Comparison of ENCODE assay signal across 20 mouse cellular contexts in genomic region chr11:90424334-90425206, GRCm38 (mm10). TPM values are rescaled to one million over a fixed set of nuclear protein-coding genes. Genes with fewer than 3 reads are reported as not detected.
DNase-seq lines count a peak whose midpoint lies in the region; ATAC-seq and TF ChIP-seq lines count a peak whose summit lies in the region.
"Had no signal": no experiment of that assay in that cellular context is flagged by ENCODE, and none has a peak within 500 bp of the region (broad histone marks: within the 10 kb centered on the region; RNA-seq: fewer than 3 reads in every experiment).

No protein-coding gene starts in this region.

- peak overlapping the region; percentile 85 for H3K27ac ChIP-seq in embryonic facial prominence, embryonic 12.5 days
- H3K27ac ChIP-seq in limb, embryonic 14.5 days (replicated peaks; ENCODE audit: low read depth, low read length) = no peak overlapping the region; the same call in 1 of the 2 replicates
- H3K27ac ChIP-seq: gastrocnemius, adult 2 months; heart, embryonic 15.5 days; limb, embryonic 15.5 days; stomach, embryonic 15.5 days had no signal

- DNase-seq in embryo, embryonic 10.5 days (ENCODE audit: low spot score) = peak; percentile 51
- DNase-seq in limb, embryonic 14.5 days (ENCODE audit: low spot score) = peak; percentile 49
- DNase-seq in urinary bladder, postnatal 4 days (ENCODE audit: low spot score in 2 of 2) = no peak
- DNase-seq in right cerebral cortex, postnatal 4 days = no peak
- DNase-seq: adrenal gland, postnatal 14 days; cerebellum, postnatal 25 days; gastrocnemius, adult 2 months; heart, adult 18-20 months; kidney, adult 8-10 months; liver, postnatal 0 days; lung, postnatal 36 days; right cerebral cortex, adult 18-20 months; spleen, adult 18-20 months had no signal

- WGBS in embryonic facial prominence, embryonic 12.5 days = 49% methylated on average over 11 of the region's 11 CpGs
- 52% methylated on average over 11 of the region's 11 CpGs for WGBS in limb, embryonic 14.5 days

- H3K27me3 ChIP-seq in megakaryocyte, embryonic 14.5 days (replicated peaks) = peaks cover 17% of the 10 kb centered on the region
- H3K27me3 ChIP-seq in embryonic facial prominence, embryonic 12.5 days = 0 out of 2 replicates have a peak, but pooled peaks cover 4% of the 10 kb centered on the region
- no peaks in the 10 kb centered on the region for H3K27me3 ChIP-seq in limb, embryonic 14.5 days (ENCODE audit: control insufficient read depth, insufficient read depth, low read length)
- H3K27me3 ChIP-seq: heart, embryonic 15.5 days; stomach, embryonic 15.5 days had no signal

- H3K4me3 ChIP-seq in megakaryocyte, embryonic 14.5 days (replicated peaks) = peak overlapping the region; percentile 28
- H3K4me3 ChIP-seq in embryonic facial prominence, embryonic 12.5 days = no peak overlapping the region
- H3K4me3 ChIP-seq in limb, embryonic 14.5 days (replicated peaks; ENCODE audit: low read length) = no peak overlapping the region
- H3K4me3 ChIP-seq: gastrocnemius, adult 2 months; heart, embryonic 15.5 days; limb, embryonic 15.5 days; stomach, embryonic 15.5 days had no signal

- no peak for TF ChIP-seq POLR2A in limb, embryonic 14.5 days (IDR thresholded peaks at IDR 0.05; ENCODE audit: borderline replicate concordance, extremely low read depth, insufficient read depth, insufficient read length)

- no peaks in the 10 kb centered on the region for H3K36me3 ChIP-seq in megakaryocyte, embryonic 14.5 days (replicated peaks; ENCODE audit: low read length)
- no peaks in the 10 kb centered on the region for H3K36me3 ChIP-seq in embryonic facial prominence, embryonic 12.5 days
- no peaks in the 10 kb centered on the region for H3K36me3 ChIP-seq in limb, embryonic 14.5 days (ENCODE audit: control insufficient read depth, insufficient read depth, low read length)
- H3K36me3 ChIP-seq: heart, embryonic 15.5 days; limb, embryonic 15.5 days; stomach, embryonic 15.5 days had no signal

- peaks cover 12% of the 10 kb centered on the region for H3K9me3 ChIP-seq in megakaryocyte, embryonic 14.5 days
- H3K9me3 ChIP-seq in embryonic facial prominence, embryonic 12.5 days = no peaks in the 10 kb centered on the region
- no peaks in the 10 kb centered on the region for H3K9me3 ChIP-seq in limb, embryonic 14.5 days (ENCODE audit: control insufficient read depth, low read length)
- H3K9me3 ChIP-seq: heart, embryonic 15.5 days; limb, embryonic 15.5 days; stomach, embryonic 15.5 days had no signal

- peak overlapping the region; percentile 14; the same call in 1 of the 2 replicates for H3K4me2 ChIP-seq in embryonic facial prominence, embryonic 12.5 days (replicated peaks)
- no peak overlapping the region for H3K4me2 ChIP-seq in limb, embryonic 14.5 days (replicated peaks; ENCODE audit: low read depth, low read length, severe bottlenecking)
- H3K4me2 ChIP-seq: heart, embryonic 15.5 days; limb, embryonic 15.5 days; stomach, embryonic 15.5 days had no signal

- H3K4me1 ChIP-seq in megakaryocyte, embryonic 14.5 days = peaks cover 2% of the 10 kb centered on the region
- H3K4me1 ChIP-seq in embryonic facial prominence, embryonic 12.5 days = peaks cover 14% of the 10 kb centered on the region; the same call in 1 of the 2 replicates
- no peaks in the 10 kb centered on the region for H3K4me1 ChIP-seq in limb, embryonic 14.5 days (ENCODE audit: control insufficient read depth, insufficient read depth, low read length)
- H3K4me1 ChIP-seq: heart, embryonic 15.5 days; stomach, embryonic 15.5 days had no signal

- H3K9ac ChIP-seq in embryonic facial prominence, embryonic 12.5 days = no peak overlapping the region
- no peak overlapping the region for H3K9ac ChIP-seq in limb, embryonic 14.5 days (ENCODE audit: low read depth, low read length, severe bottlenecking)
- H3K9ac ChIP-seq: heart, embryonic 15.5 days; limb, embryonic 15.5 days; liver, postnatal 0 days; stomach, embryonic 15.5 days had no signal

- no peak for ATAC-seq in megakaryocyte, adult 5-6 weeks (ENCODE audit: poor library complexity, severe bottlenecking)
- peak; percentile 74 for ATAC-seq in embryonic facial prominence, embryonic 12.5 days (ENCODE audit: insufficient number of reproducible peaks, insufficient read depth, low FRiP score, low TSS enrichment)
- peak; percentile 81 for ATAC-seq in limb, embryonic 14.5 days (ENCODE audit: low FRiP score, low read depth)
- ATAC-seq: liver, postnatal 0 days had no signal

RNA-seq across cellular contexts. Expression of gene Hlf, which starts 33.9 kb away (rescaled TPM):
- polyA plus RNA-seq in megakaryocyte, embryonic 14.5 days (2012; ENCODE audit: insufficient read depth, low replicate concordance) = 0.98 TPM in 1 of 2 replicates, not detected in the other
- total RNA-seq in megakaryocyte, adult 5-6 weeks (2015) = 0.22 and 0.73 TPM in 2 replicates
- 0.07 and 0.37 TPM in 2 replicates for total RNA-seq in megakaryocyte, adult 5-6 weeks (2017)
- 3.7 TPM in 2 replicates for polyA plus RNA-seq in embryonic facial prominence, embryonic 12.5 days (2016; fragmentation: Nextera tagmentation; extraction: Ambion mirVana)
- 2.8 and 3.7 TPM in 2 replicates for polyA plus RNA-seq in limb, embryonic 14.5 days (2012; rRNA removed)
- polyA plus RNA-seq in limb, embryonic 14.5 days (2014; fragmentation: Nextera tagmentation; extraction: Ambion mirVana) = 2.2 and 2.9 TPM in 2 replicates
- total RNA-seq: neutrophil, adult 5-6 weeks had no signal

Comparison
In these comparisons a context has a peak if more than half of its experiments do, and no peak if none do; other contexts are left out.
1. DNase-seq: peak in embryo, embryonic 10.5 days (single experiment) and limb, embryonic 14.5 days (single experiment); none in urinary bladder, postnatal 4 days (0 of 2) and right cerebral cortex, postnatal 4 days (single experiment).